Mouse (Mus musculus) embryo, embryonic 11 days (tissue): ENCODE measurements around the gene Tmem38a.
A peak's percentile ranks its signal among the peaks of the same experiment; 100 is the strongest.

Experiments used
- DNase-seq: peaks from one replicate; pipeline ENCODE4 v3.0.0-alpha.2; 2015

Tmem38a gene

GRCm38 (mm10) chr8:72587806-72588205, 16.0 kb downstream of the Tmem38a start:
- DNase-seq = no peak

- DNase-seq = no peak
Measured at GRCm38 (mm10) chr8:72588865-72589264, 17.0 kb downstream of the Tmem38a start.

GRCm38 (mm10) chr8:72589286-72589685, 17.4 kb downstream of the Tmem38a start:
- DNase-seq = no peak

GRCm38 (mm10) chr8:72590198-72590597, 18.3 kb downstream of the Tmem38a start:
- peak; percentile 19 for DNase-seq
